Mouse (Mus musculus) thymus, adult 2 months (tissue): ENCODE results near the gene Ackr1.
"Not testable (repeated sequence)": the region's sequence is repeated elsewhere in the genome, so short reads cannot be mapped to it uniquely, and the experiment has no call there.

Source experiments
- CTCF ChIP-seq: fragments of 200-500 bp; IDR thresholded peaks from 2 replicates; pipeline ENCODE4 v1.5.1; 2012; ENCODE audit warnings: mild to moderate bottlenecking, control low read depth, low read length, moderate library complexity, borderline replicate concordance; ENCODE audit not compliant: control insufficient read depth, poor library complexity, insufficient read depth; ENCODE audit errors: extremely low read depth
- POLR2A ChIP-seq: fragments of 200-500 bp; IDR thresholded peaks from 2 replicates; pipeline ENCODE4 v1.6.1; 2012; ENCODE audit warnings: mild to moderate bottlenecking, low read length, control low read depth, moderate library complexity; ENCODE audit not compliant: control insufficient read depth, poor library complexity, insufficient read depth; ENCODE audit errors: extremely low read depth

- not testable (repeated sequence) for TF ChIP-seq CTCF, POLR2A
Measured at GRCm38 (mm10) chr1:173313535-173314050, 20.0 kb downstream of the Ackr1 start.
